ENCODE assay signal across 23 mouse cellular contexts in genomic region chr3:107728509-107728908, GRCm38 (mm10). TPM values are rescaled to one million over a fixed set of nuclear protein-coding genes. Genes with fewer than 3 reads are reported as not detected.
"Had no signal": no experiment of that assay in that cellular context is flagged by ENCODE, and none has a peak within 500 bp of the region (broad histone marks: within the 10 kb centered on the region; RNA-seq: fewer than 3 reads in every experiment).

No protein-coding gene starts in this region.

- H3K9me3 ChIP-seq: limb, embryonic 13.5 days; liver, embryonic 13.5 days; neural tube, embryonic 12.5 days; neural tube, embryonic 15.5 days; stomach, embryonic 15.5 days had no signal

- H3K36me3 ChIP-seq: limb, embryonic 13.5 days; liver, embryonic 13.5 days; neural tube, embryonic 12.5 days; neural tube, embryonic 15.5 days; stomach, embryonic 15.5 days had no signal

- H3K4me1 ChIP-seq: liver, embryonic 13.5 days; neural tube, embryonic 12.5 days; neural tube, embryonic 15.5 days had no signal

- H3K9ac ChIP-seq: limb, embryonic 13.5 days; liver, embryonic 13.5 days; neural tube, embryonic 12.5 days; neural tube, embryonic 15.5 days; stomach, embryonic 15.5 days had no signal

- H3K4me2 ChIP-seq: limb, embryonic 13.5 days; liver, embryonic 13.5 days; midbrain, embryonic 11.5 days; neural tube, embryonic 12.5 days; neural tube, embryonic 15.5 days; stomach, embryonic 15.5 days had no signal

- DNase-seq: kidney, adult 18-20 months; kidney, adult 9 months; kidney, postnatal 14 days; kidney, postnatal 4 days; layer of hippocampus, postnatal 36 days; left cerebral cortex, postnatal 4 days; liver, embryonic 13.5 days; lung, adult 2 months; lung, postnatal 14 days; lung, postnatal 4 days; midbrain, embryonic 14.5 days; right cerebral cortex, adult 18-20 months; right cerebral cortex, postnatal 14 days; right cerebral cortex, postnatal 4 days; thymus, adult 18-20 months; thymus, postnatal 4 days had no signal

- H3K4me3 ChIP-seq: left cerebral cortex, adult 2 months; limb, embryonic 13.5 days; liver, embryonic 13.5 days; neural tube, embryonic 12.5 days; neural tube, embryonic 15.5 days; stomach, embryonic 15.5 days had no signal

- H3K27ac ChIP-seq: left cerebral cortex, adult 2 months; limb, embryonic 13.5 days; liver, embryonic 13.5 days; neural tube, embryonic 12.5 days; neural tube, embryonic 15.5 days; stomach, embryonic 15.5 days had no signal

- H3K27me3 ChIP-seq: limb, embryonic 13.5 days; liver, embryonic 13.5 days; neural tube, embryonic 12.5 days; neural tube, embryonic 15.5 days; stomach, embryonic 15.5 days had no signal

RNA-seq across cellular contexts. Expression of gene Csf1, which starts 31.8 kb away (rescaled TPM):
- total RNA-seq: megakaryocyte-erythroid progenitor cell, adult 5-6 weeks had no signal
